Mouse (Mus musculus) ES-Bruce4 (cell line): ENCODE measurements around the gene Myo1e.

Source experiments
- CTCF ChIP-seq: IDR thresholded peaks from one replicate; pipeline ENCODE4 v1.8.1; 2011; ENCODE audit warnings: low read depth, low read length
- POLR2A ChIP-seq: IDR thresholded peaks from one replicate; pipeline ENCODE4 v1.8.1; 2011; ENCODE audit warnings: low read length; ENCODE audit not compliant: insufficient read depth

GRCm38 (mm10) chr9:70396083-70396482 is 188.9 kb downstream of the Myo1e start:
- TF ChIP-seq CTCF (no peak), POLR2A (no peak)
